Comparison of ENCODE assay signal across 15 mouse cellular contexts in the genomic region with DNA sequence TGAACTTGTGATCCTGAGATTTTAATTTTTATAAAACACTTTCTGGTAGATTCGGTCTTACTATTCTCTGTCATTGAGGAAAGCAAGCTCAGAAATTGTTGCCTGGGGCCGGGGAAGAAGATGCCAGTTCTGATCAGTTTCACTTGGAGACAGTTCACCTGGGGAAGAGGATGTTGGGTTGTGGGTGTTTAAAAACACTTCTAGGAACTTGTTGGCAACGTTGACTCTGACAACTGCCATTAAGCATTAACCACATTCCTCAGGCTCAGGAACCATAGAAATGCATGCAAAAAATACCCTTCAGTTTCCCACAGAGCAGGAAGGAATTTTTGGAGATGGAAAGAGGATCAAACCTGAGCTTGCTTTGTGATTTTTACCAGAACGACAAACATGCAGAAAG. TPM values are rescaled to one million over a fixed set of nuclear protein-coding genes. Genes with fewer than 3 reads are reported as not detected.
A peak's percentile ranks its signal among the peaks of the same experiment; 100 is the strongest.
DNase-seq lines count a peak whose midpoint lies in the region; ATAC-seq and TF ChIP-seq lines count a peak whose summit lies in the region.
"Had no signal": no experiment of that assay in that cellular context is flagged by ENCODE, and none has a peak within 500 bp of the region (broad histone marks: within the 10 kb centered on the region; RNA-seq: fewer than 3 reads in every experiment).

No protein-coding gene starts in this region.

- no peak overlapping the region for H3K4me2 ChIP-seq in intestine, embryonic 14.5 days (ENCODE audit: low read length)
- H3K4me2 ChIP-seq in intestine, embryonic 15.5 days (replicated peaks), result no peak overlapping the region
- H3K4me2 ChIP-seq in kidney, embryonic 15.5 days, result no peak overlapping the region
- no peak overlapping the region for H3K4me2 ChIP-seq in stomach, postnatal 0 days (replicated peaks; ENCODE audit: low read depth)
- no peak overlapping the region for H3K4me2 ChIP-seq in hindbrain, postnatal 0 days (ENCODE audit: low read depth, low read length)
- H3K4me2 ChIP-seq: limb, embryonic 13.5 days; midbrain, embryonic 13.5 days; neural tube, embryonic 13.5 days had no signal

- H3K36me3 ChIP-seq in intestine, embryonic 14.5 days (ENCODE audit: control insufficient read depth, insufficient read depth, low read length), result no peaks in the 10 kb centered on the region
- no peaks in the 10 kb centered on the region for H3K36me3 ChIP-seq in intestine, embryonic 15.5 days
- no peaks in the 10 kb centered on the region for H3K36me3 ChIP-seq in kidney, embryonic 15.5 days
- H3K36me3 ChIP-seq in stomach, postnatal 0 days (ENCODE audit: control insufficient read depth, insufficient read depth, low read length), result no peaks in the 10 kb centered on the region
- no peaks in the 10 kb centered on the region for H3K36me3 ChIP-seq in hindbrain, postnatal 0 days (ENCODE audit: insufficient read depth, low read length)
- H3K36me3 ChIP-seq: limb, embryonic 13.5 days; midbrain, embryonic 13.5 days; neural tube, embryonic 13.5 days had no signal

- H3K4me3 ChIP-seq in intestine, embryonic 14.5 days (ENCODE audit: low read depth, low read length), result no peak overlapping the region
- H3K4me3 ChIP-seq in intestine, embryonic 15.5 days (replicated peaks), result no peak overlapping the region
- no peak overlapping the region for H3K4me3 ChIP-seq in embryonic fibroblast, embryonic 13.5 days (ENCODE audit: insufficient read depth, low read length)
- no peak overlapping the region for H3K4me3 ChIP-seq in kidney, embryonic 15.5 days (replicated peaks)
- no peak overlapping the region for H3K4me3 ChIP-seq in stomach, postnatal 0 days (ENCODE audit: low read depth, low read length)
- no peak overlapping the region for H3K4me3 ChIP-seq in hindbrain, postnatal 0 days (ENCODE audit: low read length)
- H3K4me3 ChIP-seq: limb, embryonic 13.5 days; midbrain, embryonic 13.5 days; neural tube, embryonic 13.5 days had no signal

- no peaks in the 10 kb centered on the region for H3K27me3 ChIP-seq in intestine, embryonic 14.5 days (replicated peaks; ENCODE audit: control insufficient read depth, insufficient read depth, low read length)
- no peaks in the 10 kb centered on the region for H3K27me3 ChIP-seq in intestine, embryonic 15.5 days (replicated peaks)
- no peaks in the 10 kb centered on the region for H3K27me3 ChIP-seq in kidney, embryonic 15.5 days
- no peaks in the 10 kb centered on the region for H3K27me3 ChIP-seq in stomach, postnatal 0 days (ENCODE audit: control insufficient read depth, insufficient read depth, low read length)
- no peaks in the 10 kb centered on the region for H3K27me3 ChIP-seq in hindbrain, postnatal 0 days (ENCODE audit: insufficient read depth, low read length)
- H3K27me3 ChIP-seq: limb, embryonic 13.5 days; midbrain, embryonic 13.5 days; neural tube, embryonic 13.5 days had no signal

- 0 out of 2 replicates have a peak, but pooled peaks cover 3% of the 10 kb centered on the region for H3K4me1 ChIP-seq in intestine, embryonic 14.5 days (replicated peaks; ENCODE audit: control insufficient read depth, insufficient read depth, low read length)
- H3K4me1 ChIP-seq in intestine, embryonic 15.5 days (replicated peaks), result no peaks in the 10 kb centered on the region
- H3K4me1 ChIP-seq in embryonic fibroblast, embryonic 13.5 days (ENCODE audit: control insufficient read depth, insufficient read depth, low read length), result peaks cover 6% of the 10 kb centered on the region; the same call in 1 of the 2 replicates
- H3K4me1 ChIP-seq in kidney, embryonic 15.5 days, result peaks cover 18% of the 10 kb centered on the region
- no peaks in the 10 kb centered on the region for H3K4me1 ChIP-seq in stomach, postnatal 0 days (replicated peaks; ENCODE audit: control insufficient read depth, insufficient read depth)
- H3K4me1 ChIP-seq in hindbrain, postnatal 0 days (ENCODE audit: insufficient read depth, low read length), result no peaks in the 10 kb centered on the region
- H3K4me1 ChIP-seq: midbrain, embryonic 13.5 days; neural tube, embryonic 13.5 days had no signal

- no peak for TF ChIP-seq EP300 in stomach, postnatal 0 days (optimal IDR thresholded peaks at IDR 0.05)

- WGBS in intestine, embryonic 14.5 days, result 64% methylated on average over 4 of the region's 4 CpGs
- 65% methylated on average over 4 of the region's 4 CpGs for WGBS in intestine, embryonic 15.5 days
- 58% methylated on average over 4 of the region's 4 CpGs for WGBS in kidney, embryonic 15.5 days
- 62% methylated on average over 4 of the region's 4 CpGs for WGBS in stomach, postnatal 0 days
- 83% methylated on average over 4 of the region's 4 CpGs for WGBS in hindbrain, postnatal 0 days

- DNase-seq in intestine, embryonic 14.5 days (ENCODE audit: low spot score), result no peak
- DNase-seq in stomach, postnatal 0 days (ENCODE audit: low spot score), result no peak
- no peak for DNase-seq in hindbrain, postnatal 0 days (ENCODE audit: low spot score)
- DNase-seq in urinary bladder, postnatal 25 days (ENCODE audit: low spot score), result no peak
- no peak for DNase-seq in spleen, postnatal 36 days (ENCODE audit: low spot score in 2 of 2)
- DNase-seq: cerebellum, adult 18-20 months; heart, adult 18-20 months; liver, postnatal 0 days had no signal

- no peak overlapping the region for H3K9ac ChIP-seq in intestine, embryonic 14.5 days (ENCODE audit: low read length)
- no peak overlapping the region for H3K9ac ChIP-seq in intestine, embryonic 15.5 days
- no peak overlapping the region for H3K9ac ChIP-seq in kidney, embryonic 15.5 days
- H3K9ac ChIP-seq in stomach, postnatal 0 days (ENCODE audit: low read length), result no peak overlapping the region
- no peak overlapping the region for H3K9ac ChIP-seq in hindbrain, postnatal 0 days (replicated peaks; ENCODE audit: low read length)
- H3K9ac ChIP-seq: limb, embryonic 13.5 days; liver, postnatal 0 days; midbrain, embryonic 13.5 days; neural tube, embryonic 13.5 days had no signal

- peaks cover 2% of the 10 kb centered on the region; the same call in 1 of the 2 replicates for H3K9me3 ChIP-seq in intestine, embryonic 14.5 days (ENCODE audit: control insufficient read depth, low read length)
- no peaks in the 10 kb centered on the region for H3K9me3 ChIP-seq in intestine, embryonic 15.5 days
- no peaks in the 10 kb centered on the region for H3K9me3 ChIP-seq in kidney, embryonic 15.5 days (replicated peaks)
- H3K9me3 ChIP-seq in stomach, postnatal 0 days (ENCODE audit: control insufficient read depth, low read length), result no peaks in the 10 kb centered on the region
- no peaks in the 10 kb centered on the region for H3K9me3 ChIP-seq in hindbrain, postnatal 0 days (ENCODE audit: low read length)
- H3K9me3 ChIP-seq: limb, embryonic 13.5 days; midbrain, embryonic 13.5 days; neural tube, embryonic 13.5 days had no signal

- no peak for TF ChIP-seq CTCF in embryonic fibroblast, embryonic 13.5 days (IDR thresholded peaks at IDR 0.05; ENCODE audit: borderline replicate concordance, insufficient read depth, low read length)
- TF ChIP-seq CTCF in stomach, postnatal 0 days (IDR thresholded peaks at IDR 0.05; ENCODE audit: low read depth), result no peak
- no peak for TF ChIP-seq CTCF in hindbrain, postnatal 0 days (IDR thresholded peaks at IDR 0.05; ENCODE audit: low read depth)

- ATAC-seq in intestine, embryonic 14.5 days (replicated peaks; ENCODE audit: low FRiP score, low TSS enrichment, low read depth), result no peak
- no peak for ATAC-seq in intestine, embryonic 15.5 days
- ATAC-seq in kidney, embryonic 15.5 days (replicated peaks; ENCODE audit: low FRiP score), result 0 out of 2 replicates have a peak, but pooled peaks have one; percentile 43
- ATAC-seq in stomach, postnatal 0 days (ENCODE audit: low FRiP score, low TSS enrichment), result no peak
- ATAC-seq in hindbrain, postnatal 0 days, result no peak
- ATAC-seq: liver, postnatal 0 days; midbrain, embryonic 13.5 days had no signal

- H3K27ac ChIP-seq in intestine, embryonic 14.5 days (ENCODE audit: low read depth), result peak overlapping the region; percentile 57
- H3K27ac ChIP-seq in intestine, embryonic 15.5 days, result no peak overlapping the region
- H3K27ac ChIP-seq in embryonic fibroblast, embryonic 13.5 days (ENCODE audit: insufficient read depth, low read length), result peak overlapping the region; percentile 88
- H3K27ac ChIP-seq in kidney, embryonic 15.5 days, result peak overlapping the region; percentile 85
- peak overlapping the region; percentile 18; the same call in 1 of the 2 replicates for H3K27ac ChIP-seq in stomach, postnatal 0 days (replicated peaks)
- H3K27ac ChIP-seq in hindbrain, postnatal 0 days, result no peak overlapping the region
- H3K27ac ChIP-seq: limb, embryonic 13.5 days; midbrain, embryonic 13.5 days; neural tube, embryonic 13.5 days had no signal

- TF ChIP-seq POLR2A in embryonic fibroblast, embryonic 13.5 days (IDR thresholded peaks at IDR 0.05; ENCODE audit: low read depth, low read length), result no peak

RNA-seq across cellular contexts. Expression of a gene that starts 28.2 kb away (rescaled TPM):
- polyA plus RNA-seq in intestine, embryonic 14.5 days (2014; fragmentation: Nextera tagmentation; extraction: Ambion mirVana), result 60.5 and 70.1 TPM in 2 replicates
- polyA plus RNA-seq in intestine, embryonic 15.5 days (2015; fragmentation: Nextera tagmentation; extraction: Ambion mirVana), result 54.5 and 58.0 TPM in 2 replicates
- 92.1 and 137 TPM in 2 replicates for polyA plus RNA-seq in embryonic fibroblast, embryonic 13.5 days (2011; ENCODE audit: insufficient read length, low read depth, missing spikeins)
- polyA plus RNA-seq in kidney, embryonic 15.5 days (2015; fragmentation: Nextera tagmentation; extraction: Ambion mirVana), result 90.7 and 92.4 TPM in 2 replicates
- polyA plus RNA-seq in stomach, postnatal 0 days (2015; fragmentation: Nextera tagmentation; extraction: Ambion mirVana), result 124 and 126 TPM in 2 replicates
- total RNA-seq in hindbrain, postnatal 0 days (2014; rRNA removed), result 29.7 and 37.7 TPM in 2 replicates
- 24.5 and 25.6 TPM in 2 replicates for polyA plus RNA-seq in hindbrain, postnatal 0 days (2015; fragmentation: Nextera tagmentation; extraction: Ambion mirVana)
- total RNA-seq: hematopoietic stem cell, adult 5-6 weeks had no signal

Comparison
In these comparisons a context has a peak if more than half of its experiments do, and no peak if none do; other contexts are left out.
1. H3K27ac ChIP-seq: peak in intestine, embryonic 14.5 days (single experiment), embryonic fibroblast, embryonic 13.5 days (single experiment), kidney, embryonic 15.5 days (single experiment) and stomach, postnatal 0 days (single experiment); none in intestine, embryonic 15.5 days (single experiment) and hindbrain, postnatal 0 days (single experiment).